Mouse (Mus musculus): ENCODE measurements around the gene Col2a1. TPM values are rescaled to one million over a fixed set of nuclear protein-coding genes. Genes with fewer than 3 reads are reported as not detected.

Gene Col2a1
- polyA plus RNA-seq, 2 experiments from 2014 or later = 0.25 TPM; not detected in 1

Other genes starting within 250 kb of the Col2a1 start
- not detected for gene Rapgef3, start 236.7 kb downstream of the Col2a1 start, polyA plus RNA-seq (2017; shearing (Covaris generic))
- gene Slc48a1, start 226.2 kb downstream of the Col2a1 start, polyA plus RNA-seq (2017; shearing (Covaris generic)) = 10 to 100 TPM; 23.6 to 29.0 TPM
- gene Hdac7, start 160.2 kb downstream of the Col2a1 start, polyA plus RNA-seq (2017; shearing (Covaris generic)) = 10 to 100 TPM; 58.8 to 69.5 TPM
- 1 to 10 TPM in 1 of 2 experiments, under 1 TPM in 1; 0.71 to 1.8 TPM for gene Vdr, start 94.1 kb downstream of the Col2a1 start, polyA plus RNA-seq (2017; shearing (Covaris generic))
- gene Tmem106c, start 40.5 kb downstream of the Col2a1 start, polyA plus RNA-seq (2017; shearing (Covaris generic)) = 10 to 100 TPM; 23.5 to 25.5 TPM
- 1 to 10 TPM; 5.0 to 6.8 TPM for gene Pfkm, start 87.9 kb upstream of the Col2a1 start, polyA plus RNA-seq (2017; shearing (Covaris generic))
- gene Senp1, start 89.0 kb upstream of the Col2a1 start, polyA plus RNA-seq (2017; shearing (Covaris generic)) = 10 to 100 TPM; 27.5 to 31.6 TPM
- 10 to 100 TPM; 36.6 to 43.2 TPM for gene Asb8, start 160.9 kb upstream of the Col2a1 start, polyA plus RNA-seq (2017; shearing (Covaris generic))
- gene Ccdc184, start 162.5 kb upstream of the Col2a1 start, polyA plus RNA-seq (2017; shearing (Covaris generic)) = under 1 TPM in 1 of 2 experiments, not detected in 1; 0.25 TPM
- not detected for gene Olfr288, start 190.8 kb upstream of the Col2a1 start, polyA plus RNA-seq (2017; shearing (Covaris generic))
- gene Gm44579, start 216.3 kb upstream of the Col2a1 start, polyA plus RNA-seq (2017; shearing (Covaris generic)) = not detected
- not detected for gene Olfr287, start 216.4 kb upstream of the Col2a1 start, polyA plus RNA-seq (2017; shearing (Covaris generic))
- gene Olfr286, start 229.8 kb upstream of the Col2a1 start, polyA plus RNA-seq (2017; shearing (Covaris generic)) = not detected

Measured in activated CD4-positive, CD25-positive, alpha-beta regulatory T cell, adult 4 months (primary cell).